Mouse (Mus musculus): ENCODE measurements around the gene Actg1. TPM values are rescaled to one million over a fixed set of nuclear protein-coding genes. Genes with fewer than 3 reads are reported as not detected.

Actg1 gene
- total and polyA plus RNA-seq, 3 experiments = 1,832 to 4,362 (median 2,424) TPM

DNA sequence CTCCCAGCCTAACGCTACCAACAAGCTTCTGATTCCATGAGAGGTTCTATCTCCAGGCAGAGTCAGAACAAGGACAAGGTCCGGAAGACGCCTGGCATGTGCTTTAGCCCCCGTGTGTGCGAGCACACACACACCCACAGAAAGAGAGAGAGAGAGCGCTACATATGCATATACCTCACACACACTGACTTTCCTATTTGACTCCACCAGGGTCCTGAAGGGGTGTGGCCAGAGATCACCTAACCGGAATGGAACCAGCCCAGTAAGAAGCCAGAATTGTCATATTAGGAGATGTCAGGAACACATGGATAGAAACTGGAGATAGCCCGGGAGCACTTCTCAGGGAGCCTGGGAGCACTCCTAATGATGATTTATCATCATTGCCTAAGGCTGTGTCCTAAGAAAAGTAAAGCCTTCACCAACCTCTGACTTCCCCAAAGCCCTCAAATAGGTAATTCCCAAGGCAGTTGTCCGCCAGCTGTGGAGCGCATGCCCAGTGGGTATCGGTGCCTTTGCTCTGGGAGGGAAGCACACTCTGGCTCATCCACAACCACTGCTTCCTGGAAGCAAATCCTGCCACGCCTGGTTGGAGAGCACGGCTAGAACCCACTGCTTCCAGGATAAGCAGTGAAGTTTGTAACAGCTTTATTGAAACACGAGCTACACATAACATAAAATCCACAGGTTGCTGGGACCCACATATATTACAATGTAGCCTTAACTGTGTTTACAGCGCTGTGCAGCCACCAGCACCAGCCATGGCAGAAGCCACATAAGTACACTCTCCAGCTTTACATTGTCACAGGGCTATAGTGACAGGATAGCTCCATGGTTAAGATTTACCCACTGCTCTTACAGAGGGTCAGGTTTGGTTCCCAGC, 39.7 kb downstream of the Actg1 start:
- TF ChIP-seq SMC3 (IDR thresholded peaks at IDR 0.05; ENCODE audit: low read depth, low read length) = no peak
- no peak for TF ChIP-seq POLR2AphosphoS2 (IDR thresholded peaks at IDR 0.05; ENCODE audit: low read depth, low read length)
- no peak for TF ChIP-seq MAX (IDR thresholded peaks at IDR 0.05; ENCODE audit: low read length)
- H3K9ac ChIP-seq (ENCODE audit: insufficient read depth, low read depth) = no peak overlapping the region
- peaks cover 16 to 21% of the 10 kb centered on the region in 2 experiments for H3K4me1 ChIP-seq (ENCODE audit: control insufficient read depth in 1 of 2, insufficient read depth in 2 of 2)
- H3K79me2 ChIP-seq (replicated peaks; ENCODE audit: control insufficient read depth, extremely low read depth, insufficient read depth, poor library complexity, severe bottlenecking) = no peaks in the 10 kb centered on the region
- H3K27ac ChIP-seq (ENCODE audit: insufficient read depth, low read depth) = no peak overlapping the region
- in situ Hi-C loops (cut with MboI; ENCODE audit: low pct_ligation_motif_present, low pct_unique_long_range_greater_than_20kb, low sequenced_read_pairs) = loop anchor here (5.0 kb wide), 1 partner anchor 296 kb away; no protein-coding TSS in a partner anchor
- dilution Hi-C loops (cut with MboI; ENCODE audit: extremely low pct_ligation_motif_present, extremely low pct_unique_long_range_greater_than_20kb, low sequenced_read_pairs) = no loop called here
- no peak for DNase-seq (ENCODE audit: extremely low read depth)
- H3K27me3 ChIP-seq (replicated peaks) = peaks cover 92% of the 10 kb centered on the region
- H3K4me2 ChIP-seq (ENCODE audit: insufficient read depth, low read depth, poor library complexity, severe bottlenecking) = no peak overlapping the region
- no peaks in the 10 kb centered on the region for H3K36me3 ChIP-seq (replicated peaks in 1 of 2; ENCODE audit: control insufficient read depth in 1 of 2, insufficient read depth in 1 of 2, low read length in 1 of 2)
- peaks cover 17% of the 10 kb centered on the region for H3K9me3 ChIP-seq (replicated peaks; ENCODE audit: low read length)
- H3K4me3 ChIP-seq (replicated peaks in 1 of 3; ENCODE audit: low read depth in 2 of 3, low read length in 2 of 3, poor library complexity in 1 of 3) = no peak overlapping the region

GRCm38 (mm10) chr11:120307566-120308430, 40.5 kb downstream of the Actg1 start:
- Histone ChIP-seq H3K4me3 (replicated peaks in 1 of 3; ENCODE audit: low read depth in 2 of 3, low read length in 2 of 3, poor library complexity in 1 of 3) (no peak overlapping the region), H3K36me3 (replicated peaks in 1 of 2; ENCODE audit: control insufficient read depth in 1 of 2, insufficient read depth in 1 of 2, low read length in 1 of 2) (no peaks in the 10 kb centered on the region), H3K27me3 (replicated peaks) (peaks cover 92% of the 10 kb centered on the region), H3K79me2 (replicated peaks; ENCODE audit: control insufficient read depth, extremely low read depth, insufficient read depth, poor library complexity, severe bottlenecking) (no peaks in the 10 kb centered on the region), H3K4me2 (ENCODE audit: insufficient read depth, low read depth, poor library complexity, severe bottlenecking) (no peak overlapping the region), H3K27ac (ENCODE audit: insufficient read depth, low read depth) (no peak overlapping the region), H3K9ac (ENCODE audit: insufficient read depth, low read depth) (no peak overlapping the region), H3K4me1 (ENCODE audit: control insufficient read depth in 1 of 2, insufficient read depth in 2 of 2) (peaks cover 16 to 21% of the 10 kb centered on the region in 2 experiments), H3K9me3 (replicated peaks; ENCODE audit: low read length) (peaks cover 17% of the 10 kb centered on the region)
- DNase-seq (ENCODE audit: extremely low read depth) = peak; percentile 85
- in situ Hi-C loops (cut with MboI; ENCODE audit: low pct_ligation_motif_present, low pct_unique_long_range_greater_than_20kb, low sequenced_read_pairs) = loop anchor here (5.0 kb wide), 1 partner anchor 295 kb away; no protein-coding TSS in a partner anchor
- TF ChIP-seq RAD21 (IDR thresholded peaks at IDR 0.05; ENCODE audit: low read depth, low read length) = peak; percentile 95
- peak; percentile 29 for TF ChIP-seq ZC3H11A (IDR thresholded peaks at IDR 0.05; ENCODE audit: low read depth, low read length)
- peak; percentile 27; the same call in 1 of the 2 replicates for TF ChIP-seq ELF1 (IDR thresholded peaks at IDR 0.05; ENCODE audit: low read depth, low read length)
- TF ChIP-seq MXI1 (IDR thresholded peaks at IDR 0.05; ENCODE audit: low read depth, low read length) = no peak
- 0 out of 2 replicates have a peak, but pooled peaks have one; percentile 49 for TF ChIP-seq MEF2A (IDR thresholded peaks at IDR 0.05; ENCODE audit: borderline replicate concordance, low read depth, low read length)
- no peak for TF ChIP-seq MAZ (IDR thresholded peaks at IDR 0.05; ENCODE audit: low read depth, low read length)
- 0 out of 2 replicates have a peak, but pooled peaks have one; percentile 29 for TF ChIP-seq MAX (IDR thresholded peaks at IDR 0.05; ENCODE audit: low read length)
- peak; percentile 66; the same call in 1 of the 2 replicates for TF ChIP-seq IRF4 (IDR thresholded peaks at IDR 0.05; ENCODE audit: low read depth, low read length)
- peak; percentile 65 to 97 for TF ChIP-seq CTCF (conservative IDR thresholded peaks at IDR 0.05 in 1 of 2, IDR thresholded peaks at IDR 0.05 in 1 of 2; ENCODE audit: low read depth in 2 of 2, low read length in 2 of 2)
- peak; percentile 83 for TF ChIP-seq SMC3 (IDR thresholded peaks at IDR 0.05; ENCODE audit: low read depth, low read length)
- 0 out of 2 replicates have a peak, but pooled peaks have one; percentile 38 for TF ChIP-seq E2F4 (IDR thresholded peaks at IDR 0.05; ENCODE audit: insufficient replicate concordance, low read depth, low read length)
- peak; percentile 20; the same call in 1 of the 2 replicates for TF ChIP-seq TCF12 (IDR thresholded peaks at IDR 0.05; ENCODE audit: low read depth, low read length)
- peak; percentile 86 for TF ChIP-seq CHD2 (IDR thresholded peaks at IDR 0.05; ENCODE audit: low read length)
- no peak for TF ChIP-seq HCFC1 (IDR thresholded peaks at IDR 0.05; ENCODE audit: low read depth, low read length)
- dilution Hi-C loops (cut with MboI; ENCODE audit: extremely low pct_ligation_motif_present, extremely low pct_unique_long_range_greater_than_20kb, low sequenced_read_pairs) = no loop called here

Measured in CH12.LX (cell line).